Mouse (Mus musculus): ENCODE results near the gene Gpr146.

The Gpr146 gene

GRCm38 (mm10) chr5:139359244-139359643 lies 18.3 kb upstream of the Gpr146 start:
- DNase-seq, result no peak

DNA sequence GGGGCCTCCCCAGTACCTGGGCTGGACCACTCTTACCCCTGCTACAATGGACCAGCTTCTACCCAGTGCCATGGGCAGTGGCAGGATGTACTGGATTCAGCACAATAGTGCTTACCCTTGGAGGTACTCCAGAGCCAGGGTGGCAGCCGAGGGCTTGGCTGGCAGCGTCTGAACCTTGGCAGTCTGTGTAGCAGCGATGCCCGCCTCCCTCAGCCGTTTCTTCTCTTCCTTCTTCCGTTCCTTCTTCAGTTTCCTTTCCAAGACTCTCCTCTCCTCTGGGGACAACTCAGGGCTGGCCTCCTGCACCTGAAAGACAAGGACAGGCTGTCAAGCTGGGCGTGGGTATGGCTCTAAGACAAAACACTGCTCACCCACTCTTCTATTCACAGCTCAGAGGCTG lies 13.6 kb upstream of the Gpr146 start:
- DNase-seq, result no peak

GRCm38 (mm10) chr5:139364260-139364910 lies 13.1 kb upstream of the Gpr146 start:
- DNase-seq, result peak; percentile 88

- DNase-seq, result no peak
These were observed 12.5 kb upstream of the Gpr146 start for GRCm38 (mm10) chr5:139364911-139365571.

GRCm38 (mm10) chr5:139365827-139366226 lies 11.7 kb upstream of the Gpr146 start:
- DNase-seq, result peak; percentile 45

GRCm38 (mm10) chr5:139366484-139366883 lies 11.0 kb upstream of the Gpr146 start:
- DNase-seq, result peak; percentile 15

GRCm38 (mm10) chr5:139367884-139368458 lies 9.5 kb upstream of the Gpr146 start:
- peak; percentile 21 for DNase-seq

DNA sequence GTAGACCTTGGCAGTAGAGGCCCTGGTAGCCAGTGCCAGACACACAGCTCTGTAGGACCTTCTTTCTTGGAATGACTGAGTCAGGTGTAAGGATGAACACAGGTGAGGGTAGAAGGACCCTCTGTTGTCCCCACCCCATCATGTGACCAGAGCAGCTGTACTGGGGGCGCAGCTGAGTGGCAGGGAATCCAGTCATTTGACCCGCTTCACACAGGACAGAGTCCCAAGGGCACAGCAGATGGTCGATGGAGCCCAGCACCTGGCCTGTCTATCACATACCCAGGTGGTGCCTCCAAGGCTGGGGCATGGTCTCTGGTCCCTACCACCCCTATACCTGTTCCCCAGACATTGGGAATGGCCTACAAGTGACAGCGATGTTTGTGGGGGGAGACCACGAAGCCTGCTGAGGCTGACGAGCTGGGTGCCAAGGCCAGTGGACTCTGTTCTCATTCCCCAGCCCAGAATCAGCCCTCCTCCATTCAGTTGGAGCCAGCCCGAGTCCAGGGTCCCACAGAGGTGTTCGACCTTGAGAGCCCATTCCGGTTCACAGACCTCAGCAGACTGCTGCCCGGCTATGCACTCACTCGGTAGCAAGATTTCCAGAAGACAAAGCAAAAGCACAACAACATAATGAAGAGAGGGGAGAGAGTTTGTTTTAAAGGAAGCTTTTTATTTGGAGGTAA lies 8.7 kb upstream of the Gpr146 start:
- DNase-seq, result peak; percentile 88

DNA sequence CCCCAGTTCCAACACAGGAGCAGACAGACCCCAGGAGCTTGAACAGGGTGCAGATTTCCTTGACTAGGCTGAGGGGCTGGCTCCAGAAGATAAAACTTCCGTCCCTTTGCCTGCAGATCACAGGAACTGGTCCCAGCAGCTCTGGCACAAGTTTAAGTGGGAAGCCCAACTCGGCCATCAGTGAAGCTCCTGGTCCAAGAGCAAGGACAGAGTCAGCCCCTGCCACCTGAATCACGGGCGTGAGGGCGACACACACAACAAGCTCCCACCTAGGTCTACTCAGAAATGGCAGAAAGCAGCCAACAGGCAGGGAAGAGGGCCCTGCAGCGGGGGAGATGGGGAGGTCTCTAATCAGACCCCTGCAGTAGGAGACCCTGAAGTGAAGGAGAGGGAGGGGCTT lies 7.2 kb upstream of the Gpr146 start:
- peak; percentile 22 for DNase-seq

DNA sequence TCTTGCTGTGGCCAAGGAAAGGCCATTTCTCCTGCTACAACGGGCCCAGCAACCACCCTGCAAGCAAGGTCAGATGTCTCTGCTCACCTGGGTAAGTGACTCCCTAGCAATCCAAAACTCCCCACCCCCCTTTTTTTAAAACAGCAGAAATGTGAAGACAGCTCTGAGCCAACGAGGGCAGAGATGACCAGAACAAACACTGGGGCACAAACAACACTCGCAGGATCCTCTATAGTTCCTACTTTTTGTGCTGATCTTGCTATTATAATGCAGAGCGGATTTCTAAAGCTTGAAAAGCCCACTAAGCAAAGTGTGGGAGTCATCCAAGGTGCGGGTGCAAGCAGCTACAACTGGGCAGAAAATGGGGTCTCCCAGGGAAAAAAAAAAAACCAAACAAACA lies 6.4 kb upstream of the Gpr146 start:
- no peak for DNase-seq

DNA sequence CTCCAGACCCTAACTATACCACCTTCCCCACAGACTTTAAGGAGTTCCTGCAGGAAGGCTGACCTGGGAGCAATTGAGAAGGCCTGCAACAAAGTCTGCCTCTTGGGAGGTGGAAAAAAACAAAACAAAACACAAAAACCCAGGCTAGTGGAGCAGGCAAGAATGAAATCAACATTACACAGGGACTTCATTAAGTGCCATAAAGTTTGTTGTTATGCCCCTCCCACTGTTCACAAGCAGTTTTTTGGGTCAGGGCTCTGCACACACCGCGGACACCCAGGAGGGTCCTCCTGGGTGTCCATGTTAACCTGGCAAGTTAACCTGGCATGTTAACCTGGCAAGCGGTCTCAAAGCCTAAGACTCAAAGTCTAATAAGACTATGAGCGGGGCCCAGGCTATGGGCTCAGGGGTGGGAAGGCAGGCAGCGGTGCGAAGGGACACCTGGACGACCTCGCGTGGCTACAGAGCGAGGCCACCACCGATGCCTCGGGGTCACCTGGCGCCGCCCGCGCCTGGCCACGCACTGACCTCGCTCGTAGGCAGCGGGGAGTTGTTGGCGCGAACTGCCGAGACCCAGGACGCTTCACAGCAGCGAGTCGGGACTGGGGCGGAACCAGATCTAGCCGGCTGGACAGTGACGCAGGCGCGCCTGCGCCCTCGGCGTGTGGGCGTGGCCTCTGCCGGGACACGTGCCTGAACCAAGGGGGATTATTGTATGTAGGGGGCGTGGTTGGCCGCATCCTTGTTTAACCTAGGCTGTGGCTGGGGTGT lies 5.7 kb upstream of the Gpr146 start:
- DNase-seq, result peak; percentile 94

DNA sequence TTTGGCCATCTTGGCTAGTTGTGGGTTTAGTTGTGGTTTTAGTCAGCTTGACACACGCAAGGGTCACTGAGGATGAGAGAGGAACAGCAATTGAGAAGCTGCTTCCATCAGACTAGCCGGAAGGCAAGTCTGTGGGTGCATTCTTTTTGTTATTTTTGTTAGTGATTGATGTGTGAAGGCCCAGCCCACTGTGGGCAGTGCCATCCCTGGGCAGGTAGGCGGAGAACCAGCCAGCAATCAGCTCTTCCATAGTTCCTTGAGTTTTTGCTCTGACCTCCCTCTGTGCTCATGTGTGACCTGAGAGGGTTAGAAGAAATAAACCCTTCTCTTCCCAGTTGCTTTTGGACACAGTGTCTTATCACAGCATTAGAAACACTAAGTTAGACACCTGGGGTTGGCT lies 4.4 kb upstream of the Gpr146 start:
- peak; percentile 57 for DNase-seq

- peak; percentile 65 for DNase-seq
These were observed 3.5 kb upstream of the Gpr146 start for GRCm38 (mm10) chr5:139373889-139374444.

DNA sequence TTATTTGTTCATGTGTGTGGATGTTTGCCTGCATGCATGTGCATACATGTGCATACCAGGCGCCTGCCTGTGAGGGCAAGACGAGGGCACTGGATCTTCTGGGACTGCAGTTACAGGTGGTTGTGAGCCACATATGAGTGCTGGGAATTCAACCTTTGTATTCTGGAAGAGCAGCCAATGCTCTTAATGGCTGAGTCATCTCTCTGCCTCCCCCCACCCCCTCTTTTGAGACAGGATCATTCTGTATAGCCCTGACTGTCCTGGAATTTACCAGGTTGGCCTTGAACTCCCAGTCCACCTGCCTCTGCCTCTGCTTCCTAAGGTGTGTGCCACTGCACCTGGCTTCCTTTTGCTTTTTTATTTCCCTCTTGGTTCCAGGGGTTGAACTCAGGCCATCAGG lies 2.7 kb upstream of the Gpr146 start:
- DNase-seq, result no peak

DNA sequence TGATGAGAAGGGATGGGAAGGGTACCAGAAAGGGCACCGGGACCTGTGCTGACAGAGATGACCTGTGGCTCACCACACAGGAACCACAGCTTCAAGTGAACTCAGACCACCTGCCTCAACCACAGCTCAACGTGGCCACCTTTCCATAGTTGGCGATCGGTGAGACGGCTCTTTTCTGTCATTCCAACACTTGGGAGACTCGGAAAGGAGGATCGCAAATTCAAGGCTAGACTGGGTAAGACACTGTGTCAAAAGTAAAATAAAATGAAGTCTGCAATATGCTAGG lies 717 bp downstream of the Gpr146 start:
- DNase-seq, result no peak

GRCm38 (mm10) chr5:139378986-139379629 lies 1.6 kb downstream of the Gpr146 start:
- DNase-seq, result peak; percentile 97

DNA sequence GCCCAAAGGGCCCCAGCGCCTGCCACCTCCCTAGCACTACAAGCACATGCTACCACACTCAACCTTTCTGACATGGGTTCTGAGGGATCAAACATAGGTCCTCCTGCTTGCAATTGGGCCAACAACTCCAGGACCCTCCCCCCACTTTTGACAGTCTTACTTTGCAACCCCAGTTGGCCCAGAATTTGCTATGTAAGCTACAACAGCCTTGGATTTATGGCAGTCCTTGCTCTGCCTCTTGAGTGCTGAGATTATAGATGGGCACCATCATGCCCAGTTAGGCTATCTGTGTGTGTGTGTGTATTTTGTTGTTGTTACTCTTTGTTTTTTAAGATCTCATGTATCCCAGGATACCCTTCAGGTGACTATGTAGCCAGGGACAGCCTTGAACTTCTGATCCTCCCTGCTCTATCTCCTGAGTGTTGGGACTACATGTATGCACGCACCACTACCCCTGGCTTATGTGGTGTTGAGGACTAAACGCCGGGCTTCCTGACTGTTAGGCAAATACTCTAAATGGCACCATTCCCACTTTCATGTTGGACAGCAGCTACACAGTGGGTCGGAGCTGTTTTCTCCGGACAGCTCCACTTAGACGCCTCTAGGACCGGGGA lies 2.4 kb downstream of the Gpr146 start:
- no peak for DNase-seq

- peak; percentile 97 for DNase-seq
These were observed 3.1 kb downstream of the Gpr146 start for GRCm38 (mm10) chr5:139380385-139381248.

DNA sequence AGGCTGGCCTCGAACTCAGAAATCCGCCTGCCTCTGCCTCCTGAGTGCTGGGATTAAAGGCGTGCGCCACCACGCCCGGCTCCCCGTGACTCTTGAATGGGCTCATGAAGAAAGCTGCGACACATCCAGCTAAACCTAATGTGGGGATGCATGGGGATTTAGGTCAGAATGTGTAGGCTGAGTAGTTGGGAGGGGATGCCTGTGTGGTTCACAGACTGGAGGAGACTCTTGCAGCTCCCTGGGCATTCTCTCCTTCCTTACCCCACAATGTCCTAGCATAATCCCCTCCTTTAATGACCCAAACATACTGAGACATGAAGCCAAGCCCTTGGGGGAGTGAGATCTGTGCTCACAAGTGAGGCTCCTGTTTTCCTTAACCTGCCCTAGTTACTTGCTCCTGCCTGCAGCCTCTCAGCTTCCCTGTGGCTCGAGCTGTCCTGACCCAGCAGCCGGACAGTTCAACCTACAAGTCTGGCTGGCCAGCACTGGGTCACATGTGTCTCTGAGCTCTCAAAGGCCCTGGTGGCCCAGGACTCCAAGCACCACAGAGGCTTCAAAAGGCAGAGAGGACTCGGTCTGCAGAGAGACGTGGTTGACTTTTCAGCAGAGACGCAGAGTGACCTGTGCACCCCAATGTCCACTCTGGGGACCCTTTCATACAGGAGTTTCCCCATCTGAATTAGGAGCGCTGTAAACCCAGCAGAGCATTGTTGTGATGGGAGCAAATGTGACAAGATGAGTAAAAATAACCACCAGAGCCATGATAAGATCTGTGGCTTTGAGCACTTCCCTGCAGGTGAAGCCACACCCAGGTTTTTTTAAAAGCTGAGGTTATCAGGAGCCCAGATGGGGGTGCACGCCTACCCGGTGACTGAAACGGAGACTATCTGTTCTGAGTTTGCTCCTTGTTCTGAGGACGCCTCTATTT lies 4.4 kb downstream of the Gpr146 start:
- peak; percentile 56 for DNase-seq

GRCm38 (mm10) chr5:139382760-139383159 lies 5.3 kb downstream of the Gpr146 start:
- DNase-seq, result peak; percentile 72

Data from kidney, adult 11 months (tissue).